Mouse (Mus musculus) brain, adult 10 weeks (tissue): ENCODE results near the gene Cry1. TPM values are rescaled to one million over a fixed set of nuclear protein-coding genes. Genes with fewer than 3 reads are reported as not detected.

Source experiments
- polyA plus RNA-seq: library from polyadenylated mRNA; stranded (reverse); fragments of 350-450 nt; fragmentation: Illumina TruSeq; extraction: RNeasy Lipid Tissue Mini Kit (QIAGEN cat#74804); gene quantifications from one replicate; pipeline ENCODE4 v1.2.3, GENCODE M21; 2015; ENCODE audit warnings: low read depth, low replicate concordance

The Cry1 gene
- 20.9 TPM for polyA plus RNA-seq

GRCm38 (mm10) chr10:85184964-85185608 is at the start of gene Cry1:
Cry1 (minus strand) TSS chr10:85185064.

DNA sequence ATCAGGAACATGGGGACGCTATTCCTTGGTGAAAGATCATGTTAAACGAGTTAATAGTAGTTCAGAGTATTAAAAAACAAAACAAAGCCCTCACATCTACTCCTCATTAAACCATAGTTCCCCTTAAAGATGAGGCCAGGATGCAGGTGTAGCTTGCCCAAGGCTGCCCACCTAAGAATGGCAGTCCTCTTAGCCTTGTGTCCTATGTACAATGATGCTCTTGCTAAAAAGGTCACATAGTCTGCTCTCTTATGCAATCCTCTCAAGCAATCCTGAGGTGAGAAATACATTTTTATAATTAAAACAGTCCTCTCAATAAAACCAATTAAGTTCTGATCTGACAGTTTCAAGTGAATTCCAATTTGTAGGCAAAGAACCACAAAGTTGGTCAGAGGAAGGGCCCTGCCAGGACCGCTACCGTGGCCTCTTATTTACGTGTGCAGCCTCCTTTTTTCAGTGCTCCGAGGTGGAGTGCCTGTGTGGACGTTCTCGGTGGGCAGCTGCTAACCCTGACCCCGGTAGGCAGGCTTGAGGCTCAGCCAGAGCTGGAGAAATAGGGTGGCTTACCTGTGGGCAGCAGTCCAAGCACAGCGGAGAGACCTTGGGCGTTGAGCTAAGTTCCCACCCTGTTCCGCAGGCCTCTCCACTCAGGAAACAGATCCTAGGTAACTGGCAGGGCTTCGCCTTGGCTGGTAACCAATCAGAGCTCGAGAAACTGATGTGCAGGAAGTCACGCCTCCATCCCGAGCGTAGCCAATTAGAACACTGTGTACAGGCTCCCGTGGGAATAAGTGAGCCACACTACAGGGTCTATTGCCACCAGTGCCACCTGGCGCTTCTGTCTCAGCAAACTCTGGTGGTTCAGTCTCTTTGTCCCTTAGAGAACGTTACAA is 57.2 kb downstream of the Cry1 start, which contains the start of gene Mterf2:
Gene Mterf2, minus strand, starts transcription at position 633 of the 893 bp plus-strand sequence.

DNA sequence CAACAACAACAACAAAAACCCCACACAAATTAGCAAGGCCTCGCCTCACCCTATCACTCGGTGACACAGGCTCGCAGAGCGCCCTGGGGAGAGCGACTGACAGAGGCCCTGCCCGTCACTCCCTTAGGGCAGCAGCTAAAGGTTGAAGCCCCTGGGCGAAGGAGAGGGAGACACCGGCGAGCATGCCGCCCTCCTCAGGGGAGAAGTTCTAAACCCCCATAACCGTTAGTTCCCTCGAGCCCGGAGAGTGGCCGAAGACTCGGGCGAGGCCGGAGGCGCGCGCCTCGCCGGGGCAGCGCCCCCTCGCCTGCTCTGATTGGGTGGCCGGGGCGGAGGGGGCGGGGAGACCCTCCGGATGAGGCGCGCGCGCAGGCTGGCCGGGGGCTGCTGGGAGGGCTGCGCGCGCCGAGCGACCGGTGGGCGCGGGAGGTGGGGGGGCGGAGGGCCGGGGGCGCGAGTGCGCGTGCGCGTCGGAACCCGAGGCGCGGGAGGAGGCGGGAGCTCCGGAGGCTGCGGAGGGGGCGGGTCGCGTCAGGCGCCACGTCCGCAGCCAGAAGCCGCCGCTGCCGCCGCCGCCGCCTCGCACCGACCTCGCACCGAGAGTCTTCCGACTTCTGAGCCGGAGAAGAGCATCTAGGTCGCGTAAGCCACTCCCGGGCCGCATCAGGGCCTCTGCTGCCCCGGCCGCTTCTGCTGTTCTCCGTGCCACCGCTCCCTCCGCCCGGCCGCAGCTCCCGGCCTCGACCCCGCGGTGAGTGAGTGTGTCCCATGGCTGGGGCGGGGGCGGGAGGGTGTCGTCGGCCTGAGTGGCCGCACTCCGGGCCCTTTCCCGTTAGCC is 82.4 kb downstream of the Cry1 start, which contains the start of the genes Fhl4 and Tmem263:
Gene Fhl4, minus strand, starts transcription at position 249 of the 838 bp plus-strand sequence.
Gene Tmem263, plus strand, starts transcription at position 381 of the 838 bp plus-strand sequence.

Other genes with a start within 250 kb of the Cry1 start
- gene Fhl4, start 82.6 kb downstream of the Cry1 start, polyA plus RNA-seq = 1.4 TPM
- gene Tmem263, start 82.4 kb downstream of the Cry1 start, polyA plus RNA-seq = 27.3 TPM
- gene Mterf2, start 57.0 kb downstream of the Cry1 start, polyA plus RNA-seq = 27.9 TPM
- 23.3 TPM for gene Btbd11, start 201.8 kb upstream of the Cry1 start, polyA plus RNA-seq